Mouse (Mus musculus): ENCODE data around the gene Dnah5.

Gene Dnah5

GRCm38 (mm10) chr15:28203111-28204075, at the start of gene Dnah5:
Dnah5 (plus strand) TSS chr15:28203752.
- DNase-seq (ENCODE audit: extremely low spot score, low read depth, low spot score), result no peak

- DNase-seq (ENCODE audit: extremely low spot score, low read depth, low spot score), result no peak
Measured at GRCm38 (mm10) chr15:28154822-28155501, 48.6 kb upstream of the Dnah5 start.

- DNase-seq (ENCODE audit: extremely low spot score, low read depth, low spot score), result no peak
Measured at GRCm38 (mm10) chr15:28158771-28159489, 44.6 kb upstream of the Dnah5 start.

GRCm38 (mm10) chr15:28162291-28162690, 41.3 kb upstream of the Dnah5 start:
- no peak for DNase-seq (ENCODE audit: extremely low spot score, low read depth, low spot score)

GRCm38 (mm10) chr15:28165234-28165633, 38.3 kb upstream of the Dnah5 start:
- no peak for DNase-seq (ENCODE audit: extremely low spot score, low read depth, low spot score)

- no peak for DNase-seq (ENCODE audit: extremely low spot score, low read depth, low spot score)
Measured at GRCm38 (mm10) chr15:28166090-28166489, 37.5 kb upstream of the Dnah5 start.

GRCm38 (mm10) chr15:28178951-28179350, 24.6 kb upstream of the Dnah5 start:
- no peak for DNase-seq (ENCODE audit: extremely low spot score, low read depth, low spot score)

- DNase-seq (ENCODE audit: extremely low spot score, low read depth, low spot score), result no peak
Measured at GRCm38 (mm10) chr15:28179556-28179955, 24.0 kb upstream of the Dnah5 start.

- DNase-seq (ENCODE audit: extremely low spot score, low read depth, low spot score), result peak; percentile 62
Measured at GRCm38 (mm10) chr15:28181862-28182261, 21.7 kb upstream of the Dnah5 start.

- DNase-seq (ENCODE audit: extremely low spot score, low read depth, low spot score), result no peak
Measured at GRCm38 (mm10) chr15:28182567-28182966, 21.0 kb upstream of the Dnah5 start.

- peak; percentile 42 for DNase-seq (ENCODE audit: extremely low spot score, low read depth, low spot score)
Measured at GRCm38 (mm10) chr15:28187472-28188360, 15.8 kb upstream of the Dnah5 start.

- DNase-seq (ENCODE audit: extremely low spot score, low read depth, low spot score), result no peak
Measured at GRCm38 (mm10) chr15:28188361-28189011, 15.1 kb upstream of the Dnah5 start.

GRCm38 (mm10) chr15:28189668-28190067, 13.9 kb upstream of the Dnah5 start:
- DNase-seq (ENCODE audit: extremely low spot score, low read depth, low spot score), result no peak

GRCm38 (mm10) chr15:28198609-28199008, 4.9 kb upstream of the Dnah5 start:
- DNase-seq (ENCODE audit: extremely low spot score, low read depth, low spot score), result no peak

- no peak for DNase-seq (ENCODE audit: extremely low spot score, low read depth, low spot score)
Measured at GRCm38 (mm10) chr15:28204626-28205025, 1.1 kb downstream of the Dnah5 start.

GRCm38 (mm10) chr15:28207545-28207944, 4.0 kb downstream of the Dnah5 start:
- DNase-seq (ENCODE audit: extremely low spot score, low read depth, low spot score), result no peak

GRCm38 (mm10) chr15:28213057-28213456, 9.5 kb downstream of the Dnah5 start:
- DNase-seq (ENCODE audit: extremely low spot score, low read depth, low spot score), result no peak

- DNase-seq (ENCODE audit: extremely low spot score, low read depth, low spot score), result no peak
Measured at GRCm38 (mm10) chr15:28216358-28216757, 12.8 kb downstream of the Dnah5 start.

- no peak for DNase-seq (ENCODE audit: extremely low spot score, low read depth, low spot score)
Measured at GRCm38 (mm10) chr15:28227316-28227715, 23.8 kb downstream of the Dnah5 start.

- no peak for DNase-seq (ENCODE audit: extremely low spot score, low read depth, low spot score)
Measured at GRCm38 (mm10) chr15:28260250-28260649, 56.7 kb downstream of the Dnah5 start.

Measured in hindlimb bud, embryonic 11.5 days (tissue).